9 mouse cellular contexts compared by ENCODE assay signal in genomic region chr6:83412854-83413401, GRCm38 (mm10). TPM values are rescaled to one million over a fixed set of nuclear protein-coding genes. Genes with fewer than 3 reads are reported as not detected.
A peak's percentile ranks its signal among the peaks of the same experiment; 100 is the strongest.
DNase-seq lines count a peak whose midpoint lies in the region; ATAC-seq lines count a peak whose summit lies in the region.
"Had no signal": no experiment of that assay in that cellular context is flagged by ENCODE, and none has a peak within 500 bp of the region (broad histone marks: within the 10 kb centered on the region; RNA-seq: fewer than 3 reads in every experiment).

No protein-coding gene starts in this region.

- ATAC-seq in granulocyte monocyte progenitor cell, adult 5-6 weeks (replicated peaks; ENCODE audit: poor library complexity, severe bottlenecking), result peak; percentile 65
- ATAC-seq in neural tube, embryonic 13.5 days (ENCODE audit: low read depth), result peak; percentile 72

- H3K27ac ChIP-seq in neural tube, embryonic 13.5 days (replicated peaks), result peak overlapping the region; percentile 80

- no peak overlapping the region for H3K4me2 ChIP-seq in neural tube, embryonic 13.5 days

- WGBS in neural tube, embryonic 13.5 days, result 35% methylated on average over 5 of the region's 5 CpGs

- peaks cover 97% of the 10 kb centered on the region for H3K4me1 ChIP-seq in neural tube, embryonic 13.5 days (replicated peaks)

- no peaks in the 10 kb centered on the region for H3K9me3 ChIP-seq in neural tube, embryonic 13.5 days

- no peak overlapping the region for H3K4me3 ChIP-seq in neural tube, embryonic 13.5 days

- H3K9ac ChIP-seq in neural tube, embryonic 13.5 days, result no peak overlapping the region

- H3K36me3 ChIP-seq in neural tube, embryonic 13.5 days, result no peaks in the 10 kb centered on the region

- peak; percentile 18 for DNase-seq in embryo, embryonic 10 days (ENCODE audit: low spot score)
- no peak for DNase-seq in embryo, embryonic 10.5 days (ENCODE audit: low spot score)
- peak; percentile 34 for DNase-seq in NIH3T3 (ENCODE audit: low read depth)
- DNase-seq in kidney, postnatal 36 days, result peak; percentile 67 to 79
- no peak for DNase-seq in right cerebral cortex, postnatal 4 days
- DNase-seq in frontal cortex, postnatal 36 days (ENCODE audit: low spot score in 2 of 2), result no peak

- no peaks in the 10 kb centered on the region for H3K27me3 ChIP-seq in neural tube, embryonic 13.5 days
- H3K27me3 ChIP-seq: CH12.LX had no signal

RNA-seq across cellular contexts. Expression of gene Tet3, which starts 46.0 kb away (rescaled TPM):
- 35.6 and 46.9 TPM in 2 replicates for total RNA-seq in granulocyte monocyte progenitor cell, adult 5-6 weeks (2014; fragmentation: Nextera tagmentation)
- 13.4 and 17.5 TPM in 2 replicates for total RNA-seq in granulocyte monocyte progenitor cell, adult 5-6 weeks (2017)
- 79.0 and 79.2 TPM in 2 replicates for polyA plus RNA-seq in neural tube, embryonic 13.5 days (2015; fragmentation: Nextera tagmentation; extraction: Ambion mirVana)

Comparison
In these comparisons a context has a peak if more than half of its experiments do, and no peak if none do; other contexts are left out.
1. DNase-seq: peak in embryo, embryonic 10 days (single experiment), NIH3T3 (single experiment) and kidney, postnatal 36 days (2 of 2); none in embryo, embryonic 10.5 days (single experiment), right cerebral cortex, postnatal 4 days (single experiment) and frontal cortex, postnatal 36 days (0 of 2).